Mouse (Mus musculus) embryonic facial prominence, embryonic 15.5 days (tissue): ENCODE data around the gene Coq8a. TPM values are rescaled to one million over a fixed set of nuclear protein-coding genes. Genes with fewer than 3 reads are reported as not detected.

Experiments used
- ATAC-seq: fragments of 200-750 bp; cut with Nextera tagmentation; 2 replicates; pipeline ENCODE4 v1.8.0; 2017; ENCODE audit warnings: low read depth, moderate TSS enrichment; ENCODE audit not compliant: insufficient number of reproducible peaks, low FRiP score, low TSS enrichment
- H3K27ac ChIP-seq: fragments of 300-500 bp; sonication (generic); replicated peaks from 2 replicates; pipeline ENCODE4 v1.5.1; 2015; ENCODE audit warnings: mild to moderate bottlenecking, inconsistent platforms
- H3K27me3 ChIP-seq: fragments of 300-500 bp; sonication (generic); 2 replicates; pipeline ENCODE4 v1.6.1; 2015; ENCODE audit warnings: inconsistent platforms
- H3K36me3 ChIP-seq: fragments of 300-500 bp; sonication (generic); 2 replicates; pipeline ENCODE4 v1.6.1; 2015; ENCODE audit warnings: mild to moderate bottlenecking, inconsistent platforms
- H3K4me1 ChIP-seq: fragments of 300-500 bp; sonication (generic); 2 replicates; pipeline ENCODE4 v1.6.1; 2015; ENCODE audit warnings: inconsistent platforms
- H3K4me2 ChIP-seq: fragments of 300-500 bp; sonication (generic); replicated peaks from 2 replicates; pipeline ENCODE4 v1.6.1; 2015; ENCODE audit warnings: mild to moderate bottlenecking, inconsistent platforms
- H3K4me3 ChIP-seq: fragments of 300-500 bp; sonication (generic); replicated peaks from 2 replicates; pipeline ENCODE4 v1.5.1; 2015; ENCODE audit warnings: mild to moderate bottlenecking, inconsistent platforms
- H3K9ac ChIP-seq: fragments of 300-500 bp; sonication (generic); 2 replicates; pipeline ENCODE4 v1.6.1; 2015; ENCODE audit warnings: inconsistent platforms
- H3K9me3 ChIP-seq: fragments of 300-500 bp; sonication (generic); replicated peaks from 2 replicates; pipeline ENCODE4 v1.6.1; 2016; ENCODE audit warnings: inconsistent platforms
- WGBS: fragments of 180-500 bp; shearing (Covaris S2); methylation state at CpG from one replicate; pipeline ENCODE4 v1.1.7; 2015; 5-methylcytosine and 5-hydroxymethylcytosine counted together
- polyA plus RNA-seq: library from polyadenylated mRNA; unstranded; fragments of >200 nt; fragmentation: Nextera tagmentation; extraction: Ambion mirVana; gene quantifications from 2 replicates; pipeline ENCODE4 v1.2.1, GENCODE M21; 2015

Coq8a gene
- polyA plus RNA-seq, 1 experiment from 2014 or later = 12.1 TPM

GRCm38 (mm10) chr1:180225500-180226220, 26.3 kb upstream of the Coq8a start:
- Histone ChIP-seq H3K9me3 (no peaks in the 10 kb centered on the region), H3K4me1 (peaks cover 19% of the 10 kb centered on the region; the same call in 1 of the 2 replicates), H3K9ac (peak overlapping the region; percentile 18), H3K4me3 (peak overlapping the region; percentile 47), H3K27ac (peak overlapping the region; percentile 58), H3K4me2 (peak overlapping the region; percentile 76), H3K27me3 (no peaks in the 10 kb centered on the region), H3K36me3 (no peaks in the 10 kb centered on the region)
- peak; percentile 79 for ATAC-seq
- WGBS = 11% methylated on average over 21 of the region's 21 CpGs

GRCm38 (mm10) chr1:180222007-180222406, 22.6 kb upstream of the Coq8a start:
- Histone ChIP-seq H3K36me3 (no peaks in the 10 kb centered on the region), H3K4me3 (no peak overlapping the region), H3K9ac (no peak overlapping the region), H3K9me3 (no peaks in the 10 kb centered on the region), H3K4me1 (peaks cover 22% of the 10 kb centered on the region; the same call in 1 of the 2 replicates), H3K4me2 (no peak overlapping the region), H3K27me3 (no peaks in the 10 kb centered on the region), H3K27ac (no peak overlapping the region)
- ATAC-seq = no peak
- WGBS = 75% methylated on average over 1 of the region's 1 CpGs

DNA sequence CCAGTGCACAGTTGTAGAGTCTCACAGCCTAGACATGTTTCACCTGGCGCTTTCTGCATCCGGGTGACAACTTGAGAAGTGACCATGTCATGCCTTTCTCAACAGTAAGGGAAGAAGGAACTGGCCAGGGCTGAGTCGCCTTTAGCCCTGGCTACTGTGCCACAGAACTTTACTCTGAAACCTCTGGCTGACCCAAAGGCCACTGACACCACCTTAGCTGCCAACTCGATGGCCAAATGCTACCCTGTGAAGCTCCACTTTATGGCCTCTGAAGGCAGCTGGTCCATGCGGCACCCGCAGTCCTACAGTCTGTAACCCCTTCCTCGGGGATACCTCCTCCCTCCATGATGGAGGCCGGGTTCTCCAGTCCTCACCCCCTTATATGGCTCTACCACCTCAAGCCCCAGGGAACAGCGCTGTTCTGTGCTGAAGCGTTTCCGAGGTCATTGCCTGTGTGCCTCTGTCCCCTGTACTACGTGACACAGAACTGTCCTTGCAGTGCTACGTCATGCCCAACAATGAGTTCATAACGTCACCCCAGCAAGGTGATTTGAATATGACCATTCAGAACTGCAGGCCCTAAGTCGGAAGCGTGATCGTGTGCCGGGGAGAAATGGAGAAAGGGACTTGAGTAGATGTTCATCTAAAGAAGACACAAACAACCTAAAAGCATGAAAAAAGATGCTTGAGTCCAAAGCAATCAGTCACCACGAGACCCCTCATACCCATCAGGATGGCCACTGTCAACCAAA, 21.6 kb upstream of the Coq8a start:
- no peak for ATAC-seq
- WGBS = 90% methylated on average over 19 of the region's 19 CpGs
- no peak overlapping the region for H3K27ac ChIP-seq

GRCm38 (mm10) chr1:180216541-180217276, 17.3 kb upstream of the Coq8a start:
- 51% methylated on average over 5 of the region's 5 CpGs for WGBS
- ATAC-seq = no peak

More for the DNA sequence above, 21.6 kb upstream of the Coq8a start:
- Histone ChIP-seq H3K9me3 (no peaks in the 10 kb centered on the region), H3K4me2 (no peak overlapping the region), H3K27me3 (no peaks in the 10 kb centered on the region), H3K4me3 (no peak overlapping the region), H3K9ac (no peak overlapping the region), H3K4me1 (peaks cover 13% of the 10 kb centered on the region; the same call in 1 of the 2 replicates), H3K36me3 (no peaks in the 10 kb centered on the region)

DNA sequence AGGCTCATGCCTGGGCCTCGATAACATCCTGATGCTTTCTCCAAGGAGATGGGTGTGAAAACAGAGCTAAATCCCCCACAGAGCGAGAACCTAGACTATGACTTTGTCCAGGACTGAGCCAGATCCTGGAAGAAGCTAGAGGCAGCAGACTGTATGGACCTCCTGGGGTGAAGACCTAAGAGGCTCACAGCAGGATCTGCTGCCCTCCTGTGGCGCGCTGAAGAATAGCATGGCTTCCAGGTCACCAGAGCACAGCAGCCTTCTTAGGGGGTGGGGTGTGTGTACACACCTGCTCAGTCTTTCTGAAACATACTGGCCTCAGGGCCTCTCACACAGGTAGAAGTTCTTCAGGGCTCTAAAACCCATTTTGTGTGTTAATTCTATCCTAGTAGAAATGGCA, 15.6 kb upstream of the Coq8a start:
- no peaks in the 10 kb centered on the region for H3K9me3 ChIP-seq
- no peak overlapping the region for H3K9ac ChIP-seq
- peak; percentile 76 for ATAC-seq
- 24% methylated on average over 4 of the region's 4 CpGs for WGBS
- H3K36me3 ChIP-seq = no peaks in the 10 kb centered on the region
- H3K27me3 ChIP-seq = no peaks in the 10 kb centered on the region
- no peak overlapping the region for H3K27ac ChIP-seq
- H3K4me3 ChIP-seq = no peak overlapping the region
- H3K4me2 ChIP-seq = no peak overlapping the region
- 0 out of 2 replicates have a peak, but pooled peaks cover 3% of the 10 kb centered on the region for H3K4me1 ChIP-seq

More at GRCm38 (mm10) chr1:180216541-180217276, 17.3 kb upstream of the Coq8a start:
- H3K4me3 ChIP-seq = no peak overlapping the region
- no peak overlapping the region for H3K9ac ChIP-seq
- no peak overlapping the region for H3K27ac ChIP-seq
- 0 out of 2 replicates have a peak, but pooled peaks cover 3% of the 10 kb centered on the region for H3K4me1 ChIP-seq
- H3K4me2 ChIP-seq = no peak overlapping the region
- no peaks in the 10 kb centered on the region for H3K9me3 ChIP-seq
- no peaks in the 10 kb centered on the region for H3K27me3 ChIP-seq
- H3K36me3 ChIP-seq = no peaks in the 10 kb centered on the region

GRCm38 (mm10) chr1:180212911-180213310, 13.5 kb upstream of the Coq8a start:
- no peak for ATAC-seq
- Histone ChIP-seq H3K27ac (no peak overlapping the region), H3K9ac (no peak overlapping the region), H3K27me3 (no peaks in the 10 kb centered on the region), H3K4me3 (no peak overlapping the region), H3K4me2 (no peak overlapping the region), H3K9me3 (no peaks in the 10 kb centered on the region), H3K4me1 (no peaks in the 10 kb centered on the region), H3K36me3 (no peaks in the 10 kb centered on the region)
- 85% methylated on average over 5 of the region's 5 CpGs for WGBS

DNA sequence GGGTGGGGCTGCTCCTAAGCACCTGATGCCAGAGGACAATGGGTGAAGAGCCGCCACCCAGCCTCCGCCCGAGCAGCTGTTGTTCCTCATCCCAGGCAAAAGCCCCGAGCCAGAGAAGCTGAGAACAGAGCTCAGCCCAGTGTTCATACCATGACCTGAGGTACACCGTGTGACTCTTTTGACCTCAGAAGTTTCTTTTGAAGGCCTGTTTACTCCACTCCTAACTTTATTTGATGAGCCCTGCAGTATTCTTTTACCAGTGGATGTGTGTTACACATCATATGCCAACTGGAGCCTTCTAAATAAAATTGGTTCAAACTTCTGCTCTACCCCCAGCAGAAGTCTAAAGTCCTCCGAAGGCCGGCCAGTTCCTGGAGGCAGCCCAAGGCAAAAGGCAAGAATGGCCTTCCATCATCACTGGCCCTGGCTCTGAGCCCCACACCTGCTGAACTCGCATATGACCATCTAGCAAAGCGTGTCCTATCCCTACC, 11.4 kb upstream of the Coq8a start:
- H3K27me3 ChIP-seq = no peaks in the 10 kb centered on the region
- H3K36me3 ChIP-seq = no peaks in the 10 kb centered on the region
- H3K4me1 ChIP-seq = no peaks in the 10 kb centered on the region
- H3K4me3 ChIP-seq = no peak overlapping the region
- no peak overlapping the region for H3K27ac ChIP-seq
- ATAC-seq = no peak
- H3K9me3 ChIP-seq = no peaks in the 10 kb centered on the region
- no peak overlapping the region for H3K4me2 ChIP-seq
- 74% methylated on average over 9 of the region's 9 CpGs for WGBS
- H3K9ac ChIP-seq = no peak overlapping the region

DNA sequence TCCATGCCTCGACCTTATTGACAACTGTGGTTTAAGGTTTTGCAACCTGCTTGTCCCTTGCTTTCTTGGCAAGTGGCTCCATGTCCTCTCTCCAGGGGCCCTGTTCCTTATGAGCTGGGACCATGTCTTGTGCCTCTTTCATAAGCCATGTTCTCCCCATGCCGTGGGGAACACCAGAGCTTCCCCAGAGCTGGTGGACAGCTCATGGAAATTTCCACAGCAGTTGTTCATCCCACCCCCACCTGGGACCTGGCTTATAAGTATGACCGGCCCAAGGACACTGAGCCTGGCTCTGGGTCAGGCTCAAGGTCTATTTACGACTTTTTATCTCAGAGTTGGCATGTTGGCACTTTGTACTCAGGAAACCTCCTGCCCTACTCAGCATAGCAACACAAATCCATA, 10.6 kb upstream of the Coq8a start:
- WGBS = 76% methylated on average over 4 of the region's 4 CpGs
- Histone ChIP-seq H3K27me3 (no peaks in the 10 kb centered on the region), H3K4me1 (no peaks in the 10 kb centered on the region), H3K4me2 (no peak overlapping the region), H3K9me3 (no peaks in the 10 kb centered on the region), H3K9ac (no peak overlapping the region), H3K4me3 (no peak overlapping the region), H3K27ac (no peak overlapping the region), H3K36me3 (no peaks in the 10 kb centered on the region)
- no peak for ATAC-seq

- 90% methylated on average over 3 of the region's 3 CpGs for WGBS
- no peaks in the 10 kb centered on the region for H3K4me1 ChIP-seq
- no peak for ATAC-seq
- no peaks in the 10 kb centered on the region for H3K36me3 ChIP-seq
- H3K4me2 ChIP-seq = no peak overlapping the region
- no peak overlapping the region for H3K4me3 ChIP-seq
- no peaks in the 10 kb centered on the region for H3K9me3 ChIP-seq
- H3K27me3 ChIP-seq = no peaks in the 10 kb centered on the region
- H3K9ac ChIP-seq = no peak overlapping the region
- no peak overlapping the region for H3K27ac ChIP-seq
Measured at GRCm38 (mm10) chr1:180208370-180208769, 9.0 kb upstream of the Coq8a start.

GRCm38 (mm10) chr1:180200722-180201121, 1.3 kb upstream of the Coq8a start:
- Histone ChIP-seq H3K9ac (no peak overlapping the region), H3K4me3 (no peak overlapping the region), H3K27me3 (no peaks in the 10 kb centered on the region), H3K36me3 (no peaks in the 10 kb centered on the region), H3K4me1 (0 out of 2 replicates have a peak, but pooled peaks cover 6% of the 10 kb centered on the region), H3K4me2 (no peak overlapping the region), H3K9me3 (no peaks in the 10 kb centered on the region), H3K27ac (no peak overlapping the region)
- ATAC-seq = no peak
- 68% methylated on average over 5 of the region's 5 CpGs for WGBS

GRCm38 (mm10) chr1:180199715-180200050, 281 bp upstream of the Coq8a start:
- H3K9me3 ChIP-seq = no peaks in the 10 kb centered on the region
- no peak overlapping the region for H3K4me2 ChIP-seq
- H3K27me3 ChIP-seq = no peaks in the 10 kb centered on the region
- 58% methylated on average over 4 of the region's 4 CpGs for WGBS
- no peak overlapping the region for H3K27ac ChIP-seq
- H3K36me3 ChIP-seq = no peaks in the 10 kb centered on the region
- H3K9ac ChIP-seq = no peak overlapping the region
- no peak overlapping the region for H3K4me3 ChIP-seq
- H3K4me1 ChIP-seq = peaks cover 13% of the 10 kb centered on the region; the same call in 1 of the 2 replicates
- ATAC-seq = no peak
